Mouse (Mus musculus) hindbrain, embryonic 10.5 days (tissue): Measurements from ENCODE around the gene Bscl2. TPM values are rescaled to one million over a fixed set of nuclear protein-coding genes. Genes with fewer than 3 reads are reported as not detected.

ENCODE experiments used
- DNase-seq: peaks from one replicate; pipeline ENCODE4 v3.0.0-alpha.2; 2017; ENCODE audit warnings: low spot score
- H3K27ac ChIP-seq: fragments of 300-500 bp; sonication (generic); 2 replicates; pipeline ENCODE4 v1.5.1; 2016; ENCODE audit warnings: mild to moderate bottlenecking, moderate library complexity
- H3K27me3 ChIP-seq: fragments of 300-500 bp; sonication (generic); 2 replicates; pipeline ENCODE4 v1.6.1; 2016; ENCODE audit warnings: mild to moderate bottlenecking; ENCODE audit not compliant: poor library complexity, insufficient read depth, severe bottlenecking
- H3K36me3 ChIP-seq: fragments of 300-500 bp; sonication (generic); 2 replicates; pipeline ENCODE4 v1.6.1; 2016; ENCODE audit warnings: mild to moderate bottlenecking, moderate library complexity
- H3K4me1 ChIP-seq: fragments of 300-500 bp; sonication (generic); replicated peaks from 2 replicates; pipeline ENCODE4 v1.6.1; 2016; ENCODE audit warnings: mild to moderate bottlenecking
- H3K4me3 ChIP-seq: fragments of 300-500 bp; sonication (generic); 2 replicates; pipeline ENCODE4 v1.5.1; 2016; ENCODE audit warnings: mild to moderate bottlenecking, moderate library complexity
- H3K9me3 ChIP-seq: fragments of 300-500 bp; sonication (generic); 2 replicates; pipeline ENCODE4 v1.6.1; 2016; ENCODE audit warnings: mild to moderate bottlenecking, moderate library complexity
- WGBS: fragments of 180-500 bp; shearing (Covaris S2); methylation state at CpG from one replicate; pipeline ENCODE4 v1.1.7; 2016; 5-methylcytosine and 5-hydroxymethylcytosine counted together
- polyA plus RNA-seq: library from polyadenylated mRNA; unstranded; fragments of >200 nt; fragmentation: Nextera tagmentation; extraction: Ambion mirVana; gene quantifications from 2 replicates; pipeline ENCODE4 v1.2.1, GENCODE M21; 2016

The Bscl2 gene
- polyA plus RNA-seq, 1 experiment from 2014 or later, result 64.3 TPM

GRCm38 (mm10) chr19:8839103-8839907, 2.0 kb downstream of the Bscl2 start, which contains the start of gene Gng3:
Gng3 (minus strand) TSS chr19:8839194.
- 41% methylated on average over 11 of the region's 11 CpGs for WGBS
- H3K27ac ChIP-seq, result peak within 1 kb of the TSS; percentile 98
- peak; percentile 69 for DNase-seq

DNA sequence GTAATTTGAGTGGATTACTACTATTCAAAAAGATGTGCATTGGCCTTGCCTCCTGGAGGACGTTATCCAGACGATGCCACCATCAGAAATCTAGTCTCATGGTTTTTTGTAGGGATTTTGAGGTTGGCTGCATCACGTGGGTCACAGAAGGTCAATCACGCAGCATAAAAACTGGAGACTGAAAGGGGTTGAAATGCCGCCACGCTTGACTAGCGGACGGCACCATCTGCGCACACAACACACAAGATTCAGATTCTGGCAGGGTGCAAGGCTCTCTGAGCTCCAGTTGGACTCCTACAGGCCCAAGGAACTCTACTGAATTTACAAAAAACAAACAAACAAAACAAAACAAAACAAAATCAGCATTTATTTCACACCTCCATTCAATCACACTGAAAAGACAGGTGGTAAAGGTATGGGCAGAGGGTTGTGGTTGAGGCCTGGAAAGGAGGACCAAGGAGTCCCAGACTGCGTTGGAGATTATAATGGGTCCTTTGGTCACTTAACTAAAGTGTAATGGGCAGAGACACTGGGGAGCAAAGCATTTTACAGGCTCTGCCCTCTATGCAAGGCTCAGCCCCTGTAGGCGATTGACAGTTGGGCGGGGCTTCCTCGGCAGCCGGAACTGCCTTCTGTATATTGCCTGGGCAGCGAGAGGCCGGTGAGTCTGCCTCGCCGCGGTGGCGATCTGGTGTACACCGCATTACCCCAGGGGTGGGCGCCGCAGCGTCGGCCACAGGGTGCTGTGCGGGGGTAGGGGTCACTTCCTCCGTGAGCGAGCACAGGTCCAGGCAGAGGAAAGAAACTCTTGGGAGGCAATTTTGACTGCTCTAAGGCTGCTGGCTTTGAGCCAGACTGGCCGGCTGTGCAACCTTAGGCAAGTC, 2.9 kb downstream of the Bscl2 start:
- 18% methylated on average over 29 of the region's 29 CpGs for WGBS
- Histone ChIP-seq H3K9me3 (no peaks in the 10 kb centered on the region), H3K36me3 (peaks cover 38% of the 10 kb centered on the region), H3K27me3 (no peaks in the 10 kb centered on the region), H3K4me1 (peaks cover 44% of the 10 kb centered on the region), H3K4me3 (peak overlapping the region; percentile 63), H3K27ac (peak overlapping the region; percentile 98)
- DNase-seq, result peak; percentile 74

More at GRCm38 (mm10) chr19:8839103-8839907, 2.0 kb downstream of the Bscl2 start, which contains the start of gene Gng3:
- Histone ChIP-seq H3K27me3 (no peaks in the 10 kb centered on the region), H3K36me3 (peaks cover 47% of the 10 kb centered on the region), H3K4me1 (peaks cover 44% of the 10 kb centered on the region), H3K9me3 (no peaks in the 10 kb centered on the region), H3K4me3 (peak within 1 kb of the TSS; percentile 63)

GRCm38 (mm10) chr19:8841012-8841411, 3.7 kb downstream of the Bscl2 start:
- H3K4me1 ChIP-seq, result peaks cover 44% of the 10 kb centered on the region
- no peaks in the 10 kb centered on the region for H3K27me3 ChIP-seq
- DNase-seq, result no peak
- 88% methylated on average over 7 of the region's 7 CpGs for WGBS
- peak overlapping the region; percentile 63 for H3K4me3 ChIP-seq
- H3K9me3 ChIP-seq, result no peaks in the 10 kb centered on the region
- H3K27ac ChIP-seq, result peak overlapping the region; percentile 98
- H3K36me3 ChIP-seq, result peaks cover 35% of the 10 kb centered on the region

- Histone ChIP-seq H3K9me3 (no peaks in the 10 kb centered on the region), H3K4me1 (peaks cover 33% of the 10 kb centered on the region), H3K27me3 (no peaks in the 10 kb centered on the region), H3K4me3 (no peak overlapping the region), H3K27ac (no peak overlapping the region), H3K36me3 (peaks cover 47% of the 10 kb centered on the region)
- no peak for DNase-seq
- 92% methylated on average over 6 of the region's 6 CpGs for WGBS
Observed at GRCm38 (mm10) chr19:8842961-8843360, 5.7 kb downstream of the Bscl2 start.

GRCm38 (mm10) chr19:8844371-8845129, 7.3 kb downstream of the Bscl2 start:
- H3K4me1 ChIP-seq, result peaks cover 18% of the 10 kb centered on the region
- H3K27ac ChIP-seq, result no peak overlapping the region
- no peaks in the 10 kb centered on the region for H3K27me3 ChIP-seq
- 71% methylated on average over 5 of the region's 5 CpGs for WGBS
- no peaks in the 10 kb centered on the region for H3K9me3 ChIP-seq
- H3K36me3 ChIP-seq, result peaks cover 61% of the 10 kb centered on the region
- H3K4me3 ChIP-seq, result no peak overlapping the region
- DNase-seq, result peak; percentile 70

DNA sequence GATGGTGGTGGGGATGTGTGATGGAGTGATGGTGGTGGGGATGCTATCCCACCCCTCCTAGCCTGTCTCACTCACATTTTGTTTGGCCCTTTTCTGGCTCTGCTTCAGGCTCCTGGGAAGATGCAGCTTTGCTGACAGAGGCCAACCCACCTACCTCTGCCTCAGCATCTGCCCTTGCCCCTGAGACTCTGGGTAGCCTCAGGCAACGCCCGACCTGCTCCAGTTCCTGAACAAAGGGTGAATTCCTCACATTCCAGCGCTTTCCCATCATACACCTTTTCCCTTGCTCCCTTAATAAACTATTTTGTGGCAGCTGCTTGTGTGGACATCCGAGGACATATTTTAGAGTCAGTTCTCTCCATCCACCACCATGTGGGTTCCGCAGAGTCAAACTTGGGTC, 11.1 kb downstream of the Bscl2 start:
- 81% methylated on average over 5 of the region's 5 CpGs for WGBS

GRCm38 (mm10) chr19:8850402-8850901, 13.2 kb downstream of the Bscl2 start, which contains the start of gene Lrrn4cl:
Lrrn4cl (plus strand) TSS chr19:8850768.
- H3K4me1 ChIP-seq, result peaks cover 9% of the 10 kb centered on the region; the same call in 1 of the 2 replicates
- DNase-seq, result no peak
- no peaks in the 10 kb centered on the region for H3K27me3 ChIP-seq
- peaks cover 39% of the 10 kb centered on the region for H3K36me3 ChIP-seq
- no peak within 1 kb of the TSS for H3K27ac ChIP-seq
- WGBS, result 33% methylated on average over 7 of the region's 7 CpGs
- H3K9me3 ChIP-seq, result no peaks in the 10 kb centered on the region
- no peak within 1 kb of the TSS for H3K4me3 ChIP-seq

More for the DNA sequence above, 11.1 kb downstream of the Bscl2 start:
- no peak for DNase-seq
- no peaks in the 10 kb centered on the region for H3K27me3 ChIP-seq
- H3K4me3 ChIP-seq, result no peak overlapping the region
- H3K9me3 ChIP-seq, result no peaks in the 10 kb centered on the region
- peaks cover 42% of the 10 kb centered on the region for H3K36me3 ChIP-seq
- peaks cover 9% of the 10 kb centered on the region; the same call in 1 of the 2 replicates for H3K4me1 ChIP-seq
- no peak overlapping the region for H3K27ac ChIP-seq

GRCm38 (mm10) chr19:8851639-8852038, 14.4 kb downstream of the Bscl2 start:
- H3K36me3 ChIP-seq, result peaks cover 27% of the 10 kb centered on the region
- H3K9me3 ChIP-seq, result no peaks in the 10 kb centered on the region
- WGBS, result 52% methylated on average over 7 of the region's 7 CpGs
- H3K27me3 ChIP-seq, result no peaks in the 10 kb centered on the region
- DNase-seq, result no peak
- no peak overlapping the region for H3K4me3 ChIP-seq
- H3K27ac ChIP-seq, result no peak overlapping the region
- H3K4me1 ChIP-seq, result peaks cover 9% of the 10 kb centered on the region; the same call in 1 of the 2 replicates

DNA sequence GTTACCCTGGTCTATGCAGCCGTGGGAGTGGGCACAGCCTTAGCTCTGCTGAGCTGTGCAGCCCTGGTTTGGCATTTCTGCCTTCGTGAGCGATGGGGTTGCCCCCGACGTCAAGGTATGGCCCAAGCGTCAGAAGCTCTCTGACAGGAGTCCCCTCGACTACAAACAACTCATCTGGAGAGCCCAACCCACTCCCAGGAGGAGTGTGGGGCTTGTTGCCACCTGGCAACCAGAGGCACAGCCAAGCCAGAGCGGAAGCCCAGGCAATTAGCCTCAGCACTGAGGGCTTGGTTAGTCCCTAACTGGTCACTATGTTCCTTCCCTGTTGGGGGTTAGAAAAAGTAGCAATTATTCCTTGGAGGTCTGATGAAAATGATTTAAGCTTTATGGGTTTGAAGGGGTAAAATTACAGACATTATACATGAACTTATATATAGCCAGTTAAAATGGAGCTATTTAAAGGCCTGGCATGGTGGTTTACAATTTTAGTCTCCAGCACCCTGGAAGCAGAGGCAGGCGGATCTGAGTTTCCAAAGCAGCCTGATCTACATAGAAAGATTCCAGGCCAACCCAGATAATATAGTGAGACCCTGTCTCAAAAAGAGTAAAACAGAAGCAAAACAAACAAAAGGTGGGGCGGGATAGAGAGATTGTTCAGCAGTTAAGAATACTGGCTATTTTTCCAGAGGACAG, 15.1 kb downstream of the Bscl2 start:
- Histone ChIP-seq H3K36me3 (peaks cover 20% of the 10 kb centered on the region), H3K9me3 (no peaks in the 10 kb centered on the region), H3K27ac (no peak overlapping the region), H3K4me1 (peaks cover 9% of the 10 kb centered on the region; the same call in 1 of the 2 replicates), H3K27me3 (no peaks in the 10 kb centered on the region), H3K4me3 (no peak overlapping the region)
- WGBS, result 66% methylated on average over 10 of the region's 10 CpGs
- DNase-seq, result no peak

DNA sequence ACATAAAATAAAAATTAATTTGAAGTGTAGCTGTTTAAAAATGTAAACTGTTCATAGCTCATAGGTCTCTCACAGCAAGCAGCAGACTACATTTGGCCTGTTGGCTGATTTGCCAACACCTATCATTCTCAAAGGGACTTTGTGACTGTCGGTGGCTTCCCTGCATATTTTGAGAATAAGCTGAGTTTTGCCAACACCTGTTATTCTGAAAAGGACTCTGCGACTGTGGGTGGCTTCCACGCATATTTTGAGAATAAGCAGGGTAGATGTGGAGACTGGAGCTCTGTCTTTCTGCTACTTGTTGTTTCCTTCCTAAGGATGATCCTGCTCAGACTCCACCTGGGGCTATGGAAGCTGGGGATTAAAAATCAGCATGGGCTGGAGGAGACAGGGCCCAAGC, 15.8 kb downstream of the Bscl2 start:
- peaks cover 9% of the 10 kb centered on the region; the same call in 1 of the 2 replicates for H3K4me1 ChIP-seq
- H3K36me3 ChIP-seq, result peaks cover 13% of the 10 kb centered on the region
- H3K9me3 ChIP-seq, result no peaks in the 10 kb centered on the region
- 82% methylated on average over 3 of the region's 3 CpGs for WGBS
- no peak overlapping the region for H3K27ac ChIP-seq
- no peak for DNase-seq
- H3K4me3 ChIP-seq, result no peak overlapping the region
- H3K27me3 ChIP-seq, result no peaks in the 10 kb centered on the region

DNA sequence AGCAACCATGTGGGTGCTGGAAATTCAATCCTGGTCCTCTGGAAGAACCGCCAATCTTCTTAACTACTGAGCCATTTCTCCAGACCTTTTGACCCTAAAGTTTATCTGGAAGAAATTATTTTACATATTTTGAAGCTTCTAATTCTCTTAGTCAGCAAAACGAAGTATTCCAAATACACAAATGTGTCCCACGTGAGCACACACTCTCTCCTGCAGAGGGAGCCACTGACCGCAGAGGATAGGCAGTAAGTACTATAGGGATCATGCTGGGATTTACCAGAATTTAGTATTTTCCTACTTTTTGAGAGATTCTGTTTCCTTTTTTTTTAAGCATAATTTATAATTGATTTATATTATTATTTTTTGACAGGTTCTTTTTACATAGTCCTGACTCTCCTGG, 20.4 kb downstream of the Bscl2 start:
- Histone ChIP-seq H3K4me3 (no peak overlapping the region), H3K9me3 (no peaks in the 10 kb centered on the region), H3K36me3 (no peaks in the 10 kb centered on the region), H3K4me1 (no peaks in the 10 kb centered on the region), H3K27me3 (no peaks in the 10 kb centered on the region), H3K27ac (no peak overlapping the region)
- WGBS, result 42% methylated on average over 4 of the region's 4 CpGs
- DNase-seq, result no peak
